7 mouse cellular contexts compared by ENCODE assay signal in the genomic region with DNA sequence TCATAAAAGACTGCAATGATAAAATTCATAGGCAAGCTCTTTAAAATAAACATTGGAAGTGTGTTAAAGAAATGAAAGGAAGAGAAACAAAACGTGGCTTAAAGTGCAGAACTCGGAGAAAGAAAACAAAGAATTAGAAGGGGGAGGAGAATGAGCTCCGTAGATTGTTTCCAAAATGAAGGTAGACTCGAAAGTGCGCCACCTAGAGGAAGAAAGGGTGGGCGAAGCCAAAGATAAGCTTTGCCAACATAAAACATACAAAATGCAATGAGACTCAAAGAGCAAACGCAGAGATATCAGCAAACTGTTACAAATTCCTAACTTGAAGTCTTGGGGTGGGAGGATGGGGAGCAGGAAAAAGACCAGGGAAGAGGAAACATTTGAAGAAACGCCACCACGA. TPM values are rescaled to one million over a fixed set of nuclear protein-coding genes. Genes with fewer than 3 reads are reported as not detected.
A peak's percentile ranks its signal among the peaks of the same experiment; 100 is the strongest.
DNase-seq lines count a peak whose midpoint lies in the region; ATAC-seq and TF ChIP-seq lines count a peak whose summit lies in the region.

No protein-coding gene starts in this region.

- TF ChIP-seq CTCF in hindbrain, postnatal 0 days (IDR thresholded peaks at IDR 0.05; ENCODE audit: low read depth) = peak; percentile 63

- H3K4me1 ChIP-seq in hindbrain, postnatal 0 days (ENCODE audit: insufficient read depth, low read length) = no peaks in the 10 kb centered on the region
- no peaks in the 10 kb centered on the region for H3K4me1 ChIP-seq in hindbrain, embryonic 12.5 days

- peak; percentile 54 for DNase-seq in hindbrain, postnatal 0 days (ENCODE audit: low spot score)
- peak; percentile 17 for DNase-seq in urinary bladder, postnatal 14 days (ENCODE audit: low spot score)
- DNase-seq in urinary bladder, postnatal 4 days (ENCODE audit: low spot score in 2 of 2) = no peak
- peak; percentile 30 for DNase-seq in c-Kit-positive CD71-negative TER-119-negative erythroid progenitor cells, embryonic 14.5 days (ENCODE audit: low read depth)
- DNase-seq in lung, postnatal 10 days = peak; percentile 64
- no peak for DNase-seq in MN1 (ENCODE audit: low spot score)

- H3K9ac ChIP-seq in hindbrain, postnatal 0 days (replicated peaks; ENCODE audit: low read length) = no peak overlapping the region
- H3K9ac ChIP-seq in hindbrain, embryonic 12.5 days = no peak overlapping the region

- no peaks in the 10 kb centered on the region for H3K36me3 ChIP-seq in hindbrain, postnatal 0 days (ENCODE audit: insufficient read depth, low read length)
- H3K36me3 ChIP-seq in hindbrain, embryonic 12.5 days = no peaks in the 10 kb centered on the region

- H3K27me3 ChIP-seq in hindbrain, postnatal 0 days (ENCODE audit: insufficient read depth, low read length) = no peaks in the 10 kb centered on the region
- H3K27me3 ChIP-seq in hindbrain, embryonic 12.5 days = no peaks in the 10 kb centered on the region

- no peak for ATAC-seq in hindbrain, postnatal 0 days
- ATAC-seq in hindbrain, embryonic 12.5 days (ENCODE audit: low FRiP score) = no peak

- no peak overlapping the region for H3K4me2 ChIP-seq in hindbrain, postnatal 0 days (ENCODE audit: low read depth, low read length)
- no peak overlapping the region for H3K4me2 ChIP-seq in hindbrain, embryonic 12.5 days (replicated peaks)

- no peak overlapping the region for H3K27ac ChIP-seq in hindbrain, postnatal 0 days
- no peak overlapping the region for H3K27ac ChIP-seq in hindbrain, embryonic 12.5 days

- no peaks in the 10 kb centered on the region for H3K9me3 ChIP-seq in hindbrain, postnatal 0 days (ENCODE audit: low read length)
- no peaks in the 10 kb centered on the region for H3K9me3 ChIP-seq in hindbrain, embryonic 12.5 days (replicated peaks)

- WGBS in hindbrain, postnatal 0 days = 42% methylated on average over 9 of the region's 9 CpGs
- WGBS in hindbrain, embryonic 12.5 days = 36% methylated on average over 9 of the region's 9 CpGs

- no peak overlapping the region for H3K4me3 ChIP-seq in hindbrain, postnatal 0 days (ENCODE audit: low read length)
- no peak overlapping the region for H3K4me3 ChIP-seq in hindbrain, embryonic 12.5 days

RNA-seq across cellular contexts. Expression of a gene that starts 57.2 kb away (rescaled TPM):
- 31.7 and 34.4 TPM in 2 replicates for total RNA-seq in hindbrain, postnatal 0 days (2014; rRNA removed)
- polyA plus RNA-seq in hindbrain, postnatal 0 days (2015; fragmentation: Nextera tagmentation; extraction: Ambion mirVana) = 28.9 and 30.3 TPM in 2 replicates
- 3.7 and 4.1 TPM in 2 replicates for polyA plus RNA-seq in hindbrain, embryonic 12.5 days (2016; fragmentation: Nextera tagmentation; extraction: Ambion mirVana)

Comparison
In these comparisons a context has a peak if more than half of its experiments do, and no peak if none do; other contexts are left out.
1. DNase-seq: peak in hindbrain, postnatal 0 days (single experiment), urinary bladder, postnatal 14 days (single experiment), c-Kit-positive CD71-negative TER-119-negative erythroid progenitor cells, embryonic 14.5 days (single experiment) and lung, postnatal 10 days (single experiment); none in urinary bladder, postnatal 4 days (0 of 2) and MN1 (single experiment).